Mouse (Mus musculus): ENCODE results near the gene Txnrd1. TPM values are rescaled to one million over a fixed set of nuclear protein-coding genes. Genes with fewer than 3 reads are reported as not detected.

Gene Txnrd1
- total RNA-seq, 1 experiment from 2014 or later, result 68.5 TPM

GRCm38 (mm10) chr10:82893872-82894650 is 60.3 kb downstream of the Txnrd1 start:
- no peak for ATAC-seq (replicated peaks; ENCODE audit: insufficient number of reproducible peaks, low FRiP score, low TSS enrichment, poor library complexity, severe bottlenecking)

GRCm38 (mm10) chr10:82897936-82898335 is 64.2 kb downstream of the Txnrd1 start:
- ATAC-seq (replicated peaks; ENCODE audit: insufficient number of reproducible peaks, low FRiP score, low TSS enrichment, poor library complexity, severe bottlenecking), result no peak

GRCm38 (mm10) chr10:82898893-82899292 is 65.1 kb downstream of the Txnrd1 start:
- no peak for ATAC-seq (replicated peaks; ENCODE audit: insufficient number of reproducible peaks, low FRiP score, low TSS enrichment, poor library complexity, severe bottlenecking)

- peak; percentile 67 for ATAC-seq (replicated peaks; ENCODE audit: insufficient number of reproducible peaks, low FRiP score, low TSS enrichment, poor library complexity, severe bottlenecking)
These were observed 66.2 kb downstream of the Txnrd1 start for GRCm38 (mm10) chr10:82899810-82900421.

DNA sequence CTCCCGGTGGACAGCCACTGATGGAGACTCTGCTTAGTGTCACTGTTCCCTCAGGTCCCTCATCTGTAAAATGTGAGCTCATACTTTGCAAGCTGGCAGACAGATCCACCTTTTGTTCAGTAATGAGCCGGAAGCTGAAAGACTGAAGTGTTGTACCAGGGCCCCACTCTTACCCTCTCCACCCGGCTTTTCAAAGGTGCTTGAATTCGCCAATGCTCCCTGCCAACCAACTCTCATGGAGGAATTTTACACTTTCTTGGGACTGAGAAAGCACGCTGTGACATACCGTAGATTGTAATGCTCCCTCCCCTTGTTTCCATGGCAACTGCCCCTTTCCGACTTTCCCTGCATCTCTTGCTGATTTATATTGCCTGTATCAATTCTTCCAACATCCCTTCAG is 66.8 kb downstream of the Txnrd1 start:
- ATAC-seq (replicated peaks; ENCODE audit: insufficient number of reproducible peaks, low FRiP score, low TSS enrichment, poor library complexity, severe bottlenecking), result no peak

DNA sequence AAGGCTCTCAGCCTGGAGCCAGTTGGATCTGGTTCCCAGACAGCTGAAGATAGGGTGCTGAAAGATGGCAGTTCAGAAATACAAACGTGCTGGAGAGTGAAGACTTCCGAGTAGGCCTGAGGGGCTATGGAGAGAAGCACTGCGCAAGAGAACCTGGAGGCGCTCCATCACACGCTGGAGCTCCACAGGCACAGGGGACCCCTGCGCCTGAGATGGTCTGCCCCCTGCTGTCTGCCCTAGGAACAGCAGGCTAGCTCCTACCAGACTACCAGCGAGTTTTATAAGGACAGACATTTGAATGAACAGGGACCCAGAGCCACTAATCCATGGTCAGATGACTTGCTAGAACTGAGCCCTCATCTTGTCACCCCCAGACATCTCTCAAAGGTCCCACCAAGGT is 67.7 kb downstream of the Txnrd1 start:
- peak; percentile 59 for ATAC-seq (replicated peaks; ENCODE audit: insufficient number of reproducible peaks, low FRiP score, low TSS enrichment, poor library complexity, severe bottlenecking)

DNA sequence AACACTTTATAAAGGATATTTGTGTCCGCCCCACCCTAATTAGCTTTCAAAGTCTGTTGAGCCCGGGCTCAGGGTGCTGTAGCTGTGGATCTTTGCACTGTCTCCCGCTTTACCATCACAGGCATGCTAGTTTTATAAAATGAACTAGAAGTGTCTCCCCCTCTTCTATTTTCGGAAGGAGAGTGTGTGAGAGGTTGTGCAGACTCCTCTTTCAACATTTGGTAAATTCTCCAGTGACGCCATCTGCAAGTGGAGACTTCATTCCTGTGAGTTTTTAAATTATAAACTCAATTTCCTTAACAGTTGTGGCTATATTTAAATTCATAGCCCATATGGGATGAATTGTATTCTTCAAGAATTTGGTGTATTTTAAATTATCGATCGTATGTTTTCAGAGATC is 74.8 kb downstream of the Txnrd1 start:
- ATAC-seq (replicated peaks; ENCODE audit: insufficient number of reproducible peaks, low FRiP score, low TSS enrichment, poor library complexity, severe bottlenecking), result no peak

- ATAC-seq (replicated peaks; ENCODE audit: insufficient number of reproducible peaks, low FRiP score, low TSS enrichment, poor library complexity, severe bottlenecking), result peak; percentile 42
These were observed 75.6 kb downstream of the Txnrd1 start for GRCm38 (mm10) chr10:82909382-82909781.

- ATAC-seq (replicated peaks; ENCODE audit: insufficient number of reproducible peaks, low FRiP score, low TSS enrichment, poor library complexity, severe bottlenecking), result no peak
These were observed 76.4 kb downstream of the Txnrd1 start for GRCm38 (mm10) chr10:82910198-82910597.

- ATAC-seq (replicated peaks; ENCODE audit: insufficient number of reproducible peaks, low FRiP score, low TSS enrichment, poor library complexity, severe bottlenecking), result no peak
These were observed 79.5 kb downstream of the Txnrd1 start for GRCm38 (mm10) chr10:82913238-82913637.

DNA sequence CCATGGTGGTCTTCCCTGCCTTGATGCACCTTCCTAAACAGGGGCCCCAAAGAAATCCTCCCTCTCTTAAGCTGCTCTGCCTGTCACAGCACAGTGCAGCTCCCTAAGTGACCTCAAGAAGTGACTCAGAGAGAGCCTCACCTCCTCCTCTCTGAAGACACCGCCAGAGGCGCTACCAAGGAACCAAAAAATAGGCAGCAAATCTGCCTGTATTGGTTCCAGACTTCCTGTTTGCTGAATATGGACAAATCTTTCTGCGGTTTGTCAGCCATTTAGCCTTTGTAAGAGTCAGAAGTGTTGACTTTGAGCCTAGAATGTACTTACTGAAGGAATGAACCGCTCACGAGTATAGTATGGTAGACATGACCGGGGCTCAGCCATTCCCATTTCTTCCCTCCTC is 80.0 kb downstream of the Txnrd1 start:
- 0 out of 2 replicates have a peak, but pooled peaks have one; percentile 9 for ATAC-seq (replicated peaks; ENCODE audit: insufficient number of reproducible peaks, low FRiP score, low TSS enrichment, poor library complexity, severe bottlenecking)

- ATAC-seq (replicated peaks; ENCODE audit: insufficient number of reproducible peaks, low FRiP score, low TSS enrichment, poor library complexity, severe bottlenecking), result no peak
These were observed 84.9 kb downstream of the Txnrd1 start for GRCm38 (mm10) chr10:82918675-82919074.

- ATAC-seq (replicated peaks; ENCODE audit: insufficient number of reproducible peaks, low FRiP score, low TSS enrichment, poor library complexity, severe bottlenecking), result no peak
These were observed 85.7 kb downstream of the Txnrd1 start for GRCm38 (mm10) chr10:82919404-82919980.

GRCm38 (mm10) chr10:82923547-82923946 is 89.8 kb downstream of the Txnrd1 start:
- no peak for ATAC-seq (replicated peaks; ENCODE audit: insufficient number of reproducible peaks, low FRiP score, low TSS enrichment, poor library complexity, severe bottlenecking)

DNA sequence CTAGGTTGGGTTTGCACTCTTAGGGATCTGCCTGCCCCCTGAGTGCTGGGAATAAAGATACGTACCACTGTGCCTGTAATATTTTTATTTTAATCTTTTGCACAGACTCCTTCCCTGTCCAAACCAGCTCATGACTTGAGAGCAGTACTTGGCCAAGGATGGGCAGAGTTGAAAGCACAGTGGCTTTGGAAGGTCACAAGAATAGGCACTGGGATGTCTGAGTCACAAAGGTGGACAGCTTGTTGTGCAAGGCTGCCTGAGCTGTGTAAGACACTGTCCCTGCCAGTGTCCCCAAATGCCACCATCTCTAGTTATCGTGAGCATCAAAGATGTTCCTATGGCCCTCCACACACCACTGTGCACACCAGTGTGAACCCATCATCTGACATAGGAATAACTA is 91.0 kb downstream of the Txnrd1 start:
- no peak for ATAC-seq (replicated peaks; ENCODE audit: insufficient number of reproducible peaks, low FRiP score, low TSS enrichment, poor library complexity, severe bottlenecking)

- ATAC-seq (replicated peaks; ENCODE audit: insufficient number of reproducible peaks, low FRiP score, low TSS enrichment, poor library complexity, severe bottlenecking), result no peak
These were observed 91.9 kb downstream of the Txnrd1 start for GRCm38 (mm10) chr10:82925624-82926023.

GRCm38 (mm10) chr10:82935018-82935633 is 101.4 kb downstream of the Txnrd1 start:
- ATAC-seq (replicated peaks; ENCODE audit: insufficient number of reproducible peaks, low FRiP score, low TSS enrichment, poor library complexity, severe bottlenecking), result peak; percentile 57

DNA sequence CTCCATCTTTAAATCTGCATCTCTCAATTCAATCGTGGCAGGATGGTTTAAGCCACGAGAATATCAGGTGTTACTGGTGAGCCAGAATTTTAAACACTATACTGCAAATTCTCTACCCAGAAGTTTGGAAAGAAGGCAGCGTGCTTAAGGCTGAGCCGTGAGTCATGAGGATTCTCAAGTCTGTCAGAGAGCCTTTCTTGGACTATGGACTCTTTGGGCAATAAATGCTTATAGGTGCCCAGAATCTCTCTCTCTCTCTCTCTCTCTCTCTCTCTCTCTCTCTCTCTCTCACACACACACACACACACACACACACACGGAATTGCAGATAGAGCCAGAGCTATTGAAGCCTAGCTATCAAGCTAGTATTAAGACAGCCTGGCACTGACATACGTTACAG is 102.0 kb downstream of the Txnrd1 start:
- no peak for ATAC-seq (replicated peaks; ENCODE audit: insufficient number of reproducible peaks, low FRiP score, low TSS enrichment, poor library complexity, severe bottlenecking)
